Mouse (Mus musculus): Measurements from ENCODE around the gene Itpr2.

GRCm38 (mm10) chr6:146140171-146140570, 361.9 kb downstream of the Itpr2 start:
- TF ChIP-seq CTCF (IDR thresholded peaks at IDR 0.05; ENCODE audit: low read depth) (no peak), EP300 (IDR thresholded peaks at IDR 0.05; ENCODE audit: low read depth) (no peak)
